Mouse (Mus musculus): ENCODE results near the gene Ddah2. TPM values are rescaled to one million over a fixed set of nuclear protein-coding genes. Genes with fewer than 3 reads are reported as not detected.

Ddah2 gene
- 13.4 and 17.5 TPM in 2 replicates for polyA plus RNA-seq (2012; rRNA removed; ENCODE audit: low replicate concordance)

GRCm38 (mm10) chr17:35058911-35059892, at the start of gene Ddah2:
TSS of gene Ddah2 (plus strand) at chr17:35059035.

GRCm38 (mm10) chr17:35016376-35016775, 42.5 kb upstream of the Ddah2 start, which contains the start of gene Vwa7:
TSS of gene Vwa7 (plus strand) at chr17:35016579.

GRCm38 (mm10) chr17:35027277-35028068, 31.4 kb upstream of the Ddah2 start, which contains the start of gene Sapcd1:
TSS of gene Sapcd1 (minus strand) at chr17:35028016.

GRCm38 (mm10) chr17:35046681-35047455, 12.0 kb upstream of the Ddah2 start, which contains the start of gene Msh5:
TSS of gene Msh5 (minus strand) at chr17:35046745.

GRCm38 (mm10) chr17:35049561-35050016, 9.2 kb upstream of the Ddah2 start, which contains the start of gene Clic1:
TSS of gene Clic1 (plus strand) at chr17:35049966.

GRCm38 (mm10) chr17:35064951-35065947, 6.4 kb downstream of the Ddah2 start, which contains the start of gene Ly6g6c:
TSS of gene Ly6g6c (plus strand) at chr17:35065388.

GRCm38 (mm10) chr17:35066084-35066483, 7.2 kb downstream of the Ddah2 start, which contains the start of gene Mpig6b:
TSS of gene Mpig6b (minus strand) at chr17:35066184.

GRCm38 (mm10) chr17:35076507-35077176, 17.8 kb downstream of the Ddah2 start, which contains the start of gene Ly6g6e:
TSS of gene Ly6g6e (plus strand) at chr17:35076902.

GRCm38 (mm10) chr17:35077786-35078233, 19.0 kb downstream of the Ddah2 start, which contains the start of gene Ly6g6d:
TSS of gene Ly6g6d (minus strand) at chr17:35078065.

GRCm38 (mm10) chr17:35085208-35085865, 26.5 kb downstream of the Ddah2 start, which contains the start of gene Ly6g6f:
TSS of gene Ly6g6f (minus strand) at chr17:35085610.

GRCm38 (mm10) chr17:35088825-35089644, 30.2 kb downstream of the Ddah2 start, which contains the start of gene Abhd16a:
TSS of gene Abhd16a (plus strand) at chr17:35089263.

GRCm38 (mm10) chr17:35108097-35108496, 49.3 kb downstream of the Ddah2 start, which contains the start of gene Ly6g5c:
TSS of gene Ly6g5c (plus strand) at chr17:35108279.

Other genes with a start within 250 kb of the Ddah2 start
- gene Stk19, start 222.1 kb upstream of the Ddah2 start, polyA plus RNA-seq (2012; rRNA removed; ENCODE audit: low replicate concordance), result 55.2 and 59.8 TPM in 2 replicates
- gene Dxo, start 222.0 kb upstream of the Ddah2 start, polyA plus RNA-seq (2012; rRNA removed; ENCODE audit: low replicate concordance), result 63.9 and 83.5 TPM in 2 replicates
- 66.9 and 74.8 TPM in 2 replicates for gene Skiv2l, start 208.8 kb upstream of the Ddah2 start, polyA plus RNA-seq (2012; rRNA removed; ENCODE audit: low replicate concordance)
- 14.9 and 36.1 TPM in 2 replicates for gene Nelfe, start 208.6 kb upstream of the Ddah2 start, polyA plus RNA-seq (2012; rRNA removed; ENCODE audit: low replicate concordance)
- 16.5 and 49.9 TPM in 2 replicates for gene Cfb, start 196.5 kb upstream of the Ddah2 start, polyA plus RNA-seq (2012; rRNA removed; ENCODE audit: low replicate concordance)
- gene Zbtb12, start 179.6 kb upstream of the Ddah2 start, polyA plus RNA-seq (2012; rRNA removed; ENCODE audit: low replicate concordance), result 6.2 and 6.7 TPM in 2 replicates
- not detected in 2 replicates for gene Gm20547, start 177.0 kb upstream of the Ddah2 start, polyA plus RNA-seq (2012; rRNA removed; ENCODE audit: low replicate concordance)
- 5.1 and 6.8 TPM in 2 replicates for gene C2, start 160.8 kb upstream of the Ddah2 start, polyA plus RNA-seq (2012; rRNA removed; ENCODE audit: low replicate concordance)
- 206 and 215 TPM in 2 replicates for gene Ehmt2, start 160.6 kb upstream of the Ddah2 start, polyA plus RNA-seq (2012; rRNA removed; ENCODE audit: low replicate concordance)
- gene Slc44a4, start 144.6 kb upstream of the Ddah2 start, polyA plus RNA-seq (2012; rRNA removed; ENCODE audit: low replicate concordance), result 74.7 and 81.1 TPM in 2 replicates
- 40.9 and 52.9 TPM in 2 replicates for gene Neu1, start 127.8 kb upstream of the Ddah2 start, polyA plus RNA-seq (2012; rRNA removed; ENCODE audit: low replicate concordance)
- 5.4 and 9.5 TPM in 2 replicates for gene Hspa1b, start 99.8 kb upstream of the Ddah2 start, polyA plus RNA-seq (2012; rRNA removed; ENCODE audit: low replicate concordance)
- gene Gm20481, start 89.1 kb upstream of the Ddah2 start, polyA plus RNA-seq (2012; rRNA removed; ENCODE audit: low replicate concordance), result not detected in 2 replicates
- 4.9 and 6.7 TPM in 2 replicates for gene Hspa1a, start 86.9 kb upstream of the Ddah2 start, polyA plus RNA-seq (2012; rRNA removed; ENCODE audit: low replicate concordance)
- 0.15 and 0.22 TPM in 2 replicates for gene Hspa1l, start 86.3 kb upstream of the Ddah2 start, polyA plus RNA-seq (2012; rRNA removed; ENCODE audit: low replicate concordance)
- gene Lsm2, start 77.2 kb upstream of the Ddah2 start, polyA plus RNA-seq (2012; rRNA removed; ENCODE audit: low replicate concordance), result 88.2 and 110 TPM in 2 replicates
- gene Vars, start 58.0 kb upstream of the Ddah2 start, polyA plus RNA-seq (2012; rRNA removed; ENCODE audit: low replicate concordance), result 142 and 150 TPM in 2 replicates
- 1.6 and 2.0 TPM in 2 replicates for gene Vwa7, start 42.5 kb upstream of the Ddah2 start, polyA plus RNA-seq (2012; rRNA removed; ENCODE audit: low replicate concordance)
- gene Sapcd1, start 31.0 kb upstream of the Ddah2 start, polyA plus RNA-seq (2012; rRNA removed; ENCODE audit: low replicate concordance), result 0.41 and 0.69 TPM in 2 replicates
- 2.0 and 5.6 TPM in 2 replicates for gene Msh5, start 12.3 kb upstream of the Ddah2 start, polyA plus RNA-seq (2012; rRNA removed; ENCODE audit: low replicate concordance)
- gene Clic1, start 9.1 kb upstream of the Ddah2 start, polyA plus RNA-seq (2012; rRNA removed; ENCODE audit: low replicate concordance), result 133 and 202 TPM in 2 replicates
- gene Ly6g6c, start 6.4 kb downstream of the Ddah2 start, polyA plus RNA-seq (2012; rRNA removed; ENCODE audit: low replicate concordance), result 0.85 and 7.5 TPM in 2 replicates
- gene Mpig6b, start 7.1 kb downstream of the Ddah2 start, polyA plus RNA-seq (2012; rRNA removed; ENCODE audit: low replicate concordance), result 0.18 and 0.55 TPM in 2 replicates
- 0.15 and 29.8 TPM in 2 replicates for gene Ly6g6e, start 17.9 kb downstream of the Ddah2 start, polyA plus RNA-seq (2012; rRNA removed; ENCODE audit: low replicate concordance)
- 5.8 and 13.6 TPM in 2 replicates for gene Ly6g6d, start 19.0 kb downstream of the Ddah2 start, polyA plus RNA-seq (2012; rRNA removed; ENCODE audit: low replicate concordance)
- 3.3 and 4.6 TPM in 2 replicates for gene Ly6g6f, start 26.6 kb downstream of the Ddah2 start, polyA plus RNA-seq (2012; rRNA removed; ENCODE audit: low replicate concordance)
- gene Abhd16a, start 30.2 kb downstream of the Ddah2 start, polyA plus RNA-seq (2012; rRNA removed; ENCODE audit: low replicate concordance), result 135 and 240 TPM in 2 replicates
- gene Ly6g5c, start 49.2 kb downstream of the Ddah2 start, polyA plus RNA-seq (2012; rRNA removed; ENCODE audit: low replicate concordance), result not detected in 2 replicates
- gene Ly6g5b, start 56.4 kb downstream of the Ddah2 start, polyA plus RNA-seq (2012; rRNA removed; ENCODE audit: low replicate concordance), result 1.7 TPM in 2 replicates
- 15.1 and 26.1 TPM in 2 replicates for gene Gpank1, start 62.4 kb downstream of the Ddah2 start, polyA plus RNA-seq (2012; rRNA removed; ENCODE audit: low replicate concordance)
- 334 and 557 TPM in 2 replicates for gene Csnk2b, start 63.0 kb downstream of the Ddah2 start, polyA plus RNA-seq (2012; rRNA removed; ENCODE audit: low replicate concordance)
- gene D17H6S53E, start 67.3 kb downstream of the Ddah2 start, polyA plus RNA-seq (2012; rRNA removed; ENCODE audit: low replicate concordance), result 21.5 and 30.6 TPM in 2 replicates
- gene Apom, start 73.0 kb downstream of the Ddah2 start, polyA plus RNA-seq (2012; rRNA removed; ENCODE audit: low replicate concordance), result 0.25 TPM in 2 replicates
- 179 and 180 TPM in 2 replicates for gene Bag6, start 76.1 kb downstream of the Ddah2 start, polyA plus RNA-seq (2012; rRNA removed; ENCODE audit: low replicate concordance)
- 388 and 529 TPM in 2 replicates for gene Prrc2a, start 105.9 kb downstream of the Ddah2 start, polyA plus RNA-seq (2012; rRNA removed; ENCODE audit: low replicate concordance)
- gene Aif1, start 117.0 kb downstream of the Ddah2 start, polyA plus RNA-seq (2012; rRNA removed; ENCODE audit: low replicate concordance), result 0.76 TPM in 1 of 2 replicates, not detected in the other
- gene Lst1, start 129.4 kb downstream of the Ddah2 start, polyA plus RNA-seq (2012; rRNA removed; ENCODE audit: low replicate concordance), result 6.5 and 24.6 TPM in 2 replicates
- gene Ltb, start 135.4 kb downstream of the Ddah2 start, polyA plus RNA-seq (2012; rRNA removed; ENCODE audit: low replicate concordance), result 6.3 and 41.5 TPM in 2 replicates
- gene Tnf, start 143.0 kb downstream of the Ddah2 start, polyA plus RNA-seq (2012; rRNA removed; ENCODE audit: low replicate concordance), result 1.5 and 1.8 TPM in 2 replicates
- 0.70 and 1.1 TPM in 2 replicates for gene Lta, start 146.3 kb downstream of the Ddah2 start, polyA plus RNA-seq (2012; rRNA removed; ENCODE audit: low replicate concordance)
- not detected in 2 replicates for gene Gm16181, start 161.8 kb downstream of the Ddah2 start, polyA plus RNA-seq (2012; rRNA removed; ENCODE audit: low replicate concordance)
- 2.2 and 3.7 TPM in 2 replicates for gene Atp6v1g2, start 174.6 kb downstream of the Ddah2 start, polyA plus RNA-seq (2012; rRNA removed; ENCODE audit: low replicate concordance)
- gene Nfkbil1, start 176.8 kb downstream of the Ddah2 start, polyA plus RNA-seq (2012; rRNA removed; ENCODE audit: low replicate concordance), result 27.0 and 39.7 TPM in 2 replicates
- gene Ddx39b, start 182.7 kb downstream of the Ddah2 start, polyA plus RNA-seq (2012; rRNA removed; ENCODE audit: low replicate concordance), result 147 and 156 TPM in 2 replicates
- gene H2-D1, start 203.7 kb downstream of the Ddah2 start, polyA plus RNA-seq (2012; rRNA removed; ENCODE audit: low replicate concordance), result 447 and 1,433 TPM in 2 replicates

All from duodenum, adult 2 months (tissue).